Mouse (Mus musculus) embryo, embryonic 10 days (tissue): ENCODE results near the gene Arnt2.

Experiments used
- DNase-seq: peaks from one replicate; pipeline ENCODE4 v3.0.0-alpha.2; 2015; ENCODE audit warnings: low spot score

Gene Arnt2

GRCm38 (mm10) chr7:84246093-84246492 is 163.9 kb downstream of the Arnt2 start:
- no peak for DNase-seq

- DNase-seq, result no peak
Observed at GRCm38 (mm10) chr7:84240406-84240805, 169.6 kb downstream of the Arnt2 start.

- DNase-seq, result peak; percentile 41
Observed at GRCm38 (mm10) chr7:84237655-84238054, 172.3 kb downstream of the Arnt2 start.

- no peak for DNase-seq
Observed at GRCm38 (mm10) chr7:84231396-84231795, 178.6 kb downstream of the Arnt2 start.

GRCm38 (mm10) chr7:84227652-84228051 is 182.3 kb downstream of the Arnt2 start:
- no peak for DNase-seq

- DNase-seq, result no peak
Observed at GRCm38 (mm10) chr7:84226909-84227308, 183.1 kb downstream of the Arnt2 start.

- DNase-seq, result no peak
Observed at GRCm38 (mm10) chr7:84212112-84212511, 197.9 kb downstream of the Arnt2 start.

- no peak for DNase-seq
Observed at GRCm38 (mm10) chr7:84210585-84211291, 199.2 kb downstream of the Arnt2 start.

- no peak for DNase-seq
Observed at GRCm38 (mm10) chr7:84203981-84204380, 206.0 kb downstream of the Arnt2 start.

- DNase-seq, result no peak
Observed at GRCm38 (mm10) chr7:84201151-84202068, 208.6 kb downstream of the Arnt2 start.

GRCm38 (mm10) chr7:84197208-84197860 is 212.6 kb downstream of the Arnt2 start:
- DNase-seq, result no peak
